Mouse (Mus musculus) brain, embryonic 14.5 days (tissue): ENCODE data around the gene Bahd1.

ENCODE experiments used
- CTCF ChIP-seq: fragments of 200-500 bp; IDR thresholded peaks from 2 replicates; pipeline ENCODE4 v1.5.1; 2012; ENCODE audit warnings: inconsistent platforms, mild to moderate bottlenecking, moderate library complexity, borderline replicate concordance; ENCODE audit not compliant: insufficient read depth, insufficient read length; ENCODE audit errors: extremely low read depth
- POLR2A ChIP-seq: fragments of 200-500 bp; IDR thresholded peaks from 2 replicates; pipeline ENCODE4 v1.6.1; 2012; ENCODE audit warnings: mild to moderate bottlenecking, inconsistent platforms, borderline replicate concordance; ENCODE audit not compliant: poor library complexity, insufficient read depth, insufficient read length, severe bottlenecking; ENCODE audit errors: extremely low read depth

GRCm38 (mm10) chr2:118905433-118906117 lies 5.4 kb downstream of the Bahd1 start:
- TF ChIP-seq CTCF (no peak), POLR2A (no peak)
